Mouse (Mus musculus) liver, adult 2 months (tissue): ENCODE measurements around the gene Pet100. TPM values are rescaled to one million over a fixed set of nuclear protein-coding genes. Genes with fewer than 3 reads are reported as not detected.

Experiments used
- DNase-seq: peaks from one replicate; pipeline ENCODE4 v3.0.0-alpha.2; 2011; ENCODE audit warnings: low read depth, low spot score; ENCODE audit errors: extremely low read depth
- H3K27ac ChIP-seq: fragments of 200-500 bp; replicated peaks from 2 replicates; pipeline ENCODE4 v1.5.1; 2012; ENCODE audit warnings: low read depth, mild to moderate bottlenecking, control low read depth, inconsistent platforms, low read length; ENCODE audit not compliant: insufficient read depth
- H3K27me3 ChIP-seq: fragments of 200-500 bp; 2 replicates; pipeline ENCODE4 v1.6.1; 2012; ENCODE audit warnings: mild to moderate bottlenecking, moderate library complexity, low read length, inconsistent platforms; ENCODE audit not compliant: control insufficient read depth, insufficient read depth
- H3K36me3 ChIP-seq: fragments of 200-500 bp; 2 replicates; pipeline ENCODE4 v1.6.1; 2012; ENCODE audit warnings: low read length, inconsistent platforms; ENCODE audit not compliant: control insufficient read depth, insufficient read depth
- H3K4me1 ChIP-seq: fragments of 200-500 bp; 2 replicates; pipeline ENCODE4 v1.6.1; 2011; ENCODE audit warnings: low read length; ENCODE audit not compliant: control insufficient read depth, insufficient read depth
- H3K4me3 ChIP-seq: fragments of 200-500 bp; 2 replicates; pipeline ENCODE4 v1.5.1; 2011; ENCODE audit warnings: low read depth, mild to moderate bottlenecking, control low read depth, low read length, moderate library complexity; ENCODE audit not compliant: insufficient read depth
- H3K79me2 ChIP-seq: fragments of 200-500 bp; 2 replicates; pipeline ENCODE4 v1.6.1; 2012; ENCODE audit warnings: inconsistent platforms, mild to moderate bottlenecking, low read length, moderate library complexity; ENCODE audit not compliant: control insufficient read depth, insufficient read depth
- H3K9ac ChIP-seq: fragments of 200-500 bp; 2 replicates; pipeline ENCODE4 v1.6.1; 2012; ENCODE audit warnings: low read depth, mild to moderate bottlenecking, control low read depth, inconsistent platforms, low read length
- CTCF ChIP-seq: fragments of 200-500 bp; IDR thresholded peaks from 2 replicates; pipeline ENCODE4 v1.5.1; 2011; ENCODE audit warnings: low read depth, low read length, control low read depth
- POLR2A ChIP-seq: fragments of 200-500 bp; IDR thresholded peaks from 2 replicates; pipeline ENCODE4 v1.6.1; 2011; ENCODE audit warnings: low read length, control low read depth; ENCODE audit not compliant: insufficient read depth; ENCODE audit errors: extremely low read depth
- WGBS: fragments of 180-500 bp; shearing (Covaris S2); methylation state at CpG from one replicate; pipeline ENCODE4 v1.1.7; 2018; 5-methylcytosine and 5-hydroxymethylcytosine counted together
- polyA plus RNA-seq: library from polyadenylated mRNA; depleted of rRNA; stranded (reverse); fragments of >200 nt; gene quantifications from 2 replicates; pipeline ENCODE4 v1.2.3, GENCODE M21; 2012; rRNA removed
- total RNA-seq: library from RNA; depleted of rRNA; stranded (reverse); fragments of >200 nt; gene quantifications from 2 replicates; pipeline ENCODE4 v1.2.3, GENCODE M21; 2014; rRNA removed

Gene Pet100
- total and polyA plus RNA-seq, 2 experiments, result 12.8 to 26.1 TPM

- Histone ChIP-seq H3K27me3 (no peaks in the 10 kb centered on the region), H3K9ac (no peak overlapping the region), H3K79me2 (peaks cover 5% of the 10 kb centered on the region; the same call in 1 of the 2 replicates), H3K36me3 (peaks cover under 1% of the 10 kb centered on the region; the same call in 1 of the 2 replicates), H3K4me1 (peaks cover 1% of the 10 kb centered on the region; the same call in 1 of the 2 replicates), H3K4me3 (no peak overlapping the region), H3K27ac (no peak overlapping the region)
- no peak for DNase-seq
- WGBS, result 84% methylated on average over 3 of the region's 3 CpGs
- TF ChIP-seq POLR2A, result no peak
- no peak for TF ChIP-seq CTCF
Measured at GRCm38 (mm10) chr8:3674671-3675070, 53.3 kb downstream of the Pet100 start.

Other genes starting within 250 kb of the Pet100 start
- 9.7 and 10.7 TPM in 2 replicates for gene Arhgef18, start 228.5 kb upstream of the Pet100 start, total RNA-seq
- 15.6 and 15.8 TPM in 2 replicates for gene Arhgef18, start 228.5 kb upstream of the Pet100 start, polyA plus RNA-seq
- gene Pex11g, start 153.9 kb upstream of the Pet100 start, total RNA-seq, result 23.0 and 27.8 TPM in 2 replicates
- 51.2 and 52.4 TPM in 2 replicates for gene Pex11g, start 153.9 kb upstream of the Pet100 start, polyA plus RNA-seq
- gene Tex45, start 150.7 kb upstream of the Pet100 start, total RNA-seq, result 0.07 TPM in 1 of 2 replicates, not detected in the other
- gene Tex45, start 150.7 kb upstream of the Pet100 start, polyA plus RNA-seq, result 0.28 TPM in 1 of 2 replicates, not detected in the other
- gene Zfp358, start 128.4 kb upstream of the Pet100 start, total RNA-seq, result 2.7 and 4.4 TPM in 2 replicates
- 20.8 and 25.9 TPM in 2 replicates for gene Zfp358, start 128.4 kb upstream of the Pet100 start, polyA plus RNA-seq
- 38.1 and 44.2 TPM in 2 replicates for gene Mcoln1, start 121.1 kb upstream of the Pet100 start, total RNA-seq
- gene Mcoln1, start 121.1 kb upstream of the Pet100 start, polyA plus RNA-seq, result 210 and 227 TPM in 2 replicates
- gene Pnpla6, start 106.2 kb upstream of the Pet100 start, total RNA-seq, result 14.4 and 15.9 TPM in 2 replicates
- 25.8 and 36.5 TPM in 2 replicates for gene Pnpla6, start 106.2 kb upstream of the Pet100 start, polyA plus RNA-seq
- 5.9 and 7.4 TPM in 2 replicates for gene C330021F23Rik, start 53.6 kb upstream of the Pet100 start, total RNA-seq
- 9.0 and 10.0 TPM in 2 replicates for gene C330021F23Rik, start 53.6 kb upstream of the Pet100 start, polyA plus RNA-seq
- 4.1 and 6.5 TPM in 2 replicates for gene Camsap3, start 34.3 kb upstream of the Pet100 start, total RNA-seq
- 12.8 and 19.6 TPM in 2 replicates for gene Camsap3, start 34.3 kb upstream of the Pet100 start, polyA plus RNA-seq
- 14.9 and 15.2 TPM in 2 replicates for gene Xab2, start 232 bp upstream of the Pet100 start, total RNA-seq
- gene Xab2, start 232 bp upstream of the Pet100 start, polyA plus RNA-seq, result 21.1 and 26.8 TPM in 2 replicates
- not detected in 2 replicates for gene Pcp2, start 4.0 kb downstream of the Pet100 start, total RNA-seq
- not detected in 2 replicates for gene Pcp2, start 4.0 kb downstream of the Pet100 start, polyA plus RNA-seq
- gene Stxbp2, start 9.4 kb downstream of the Pet100 start, total RNA-seq, result 33.6 and 37.5 TPM in 2 replicates
- 54.0 and 78.2 TPM in 2 replicates for gene Stxbp2, start 9.4 kb downstream of the Pet100 start, polyA plus RNA-seq
- 0.09 and 0.54 TPM in 2 replicates for gene Retn, start 34.2 kb downstream of the Pet100 start, total RNA-seq
- gene Retn, start 34.2 kb downstream of the Pet100 start, polyA plus RNA-seq, result not detected in 2 replicates
- 0.28 TPM in 1 of 2 replicates, not detected in the other for gene Mcemp1, start 44.2 kb downstream of the Pet100 start, total RNA-seq
- 0.11 TPM in 1 of 2 replicates, not detected in the other for gene Mcemp1, start 44.2 kb downstream of the Pet100 start, polyA plus RNA-seq
- gene Fcor, start 50.8 kb downstream of the Pet100 start, total RNA-seq, result 1.9 and 2.6 TPM in 2 replicates
- 1.1 and 5.7 TPM in 2 replicates for gene Fcor, start 50.8 kb downstream of the Pet100 start, polyA plus RNA-seq
- 15.3 and 18.3 TPM in 2 replicates for gene Trappc5, start 54.8 kb downstream of the Pet100 start, total RNA-seq
- 22.5 and 25.0 TPM in 2 replicates for gene Trappc5, start 54.8 kb downstream of the Pet100 start, polyA plus RNA-seq
- 0.09 and 0.27 TPM in 2 replicates for gene Fcer2a, start 72.6 kb downstream of the Pet100 start, total RNA-seq
- 0.49 and 0.51 TPM in 2 replicates for gene Fcer2a, start 72.6 kb downstream of the Pet100 start, polyA plus RNA-seq
- 100 and 133 TPM in 2 replicates for gene Clec4g, start 99.1 kb downstream of the Pet100 start, total RNA-seq
- gene Clec4g, start 99.1 kb downstream of the Pet100 start, polyA plus RNA-seq, result 48.9 and 57.7 TPM in 2 replicates
- 0.09 and 0.40 TPM in 2 replicates for gene Cd209a, start 127.4 kb downstream of the Pet100 start, total RNA-seq
- gene Cd209a, start 127.4 kb downstream of the Pet100 start, polyA plus RNA-seq, result 0.28 and 0.41 TPM in 2 replicates
- gene Cd209e, start 232.8 kb downstream of the Pet100 start, total RNA-seq, result not detected in 2 replicates
- not detected in 2 replicates for gene Cd209e, start 232.8 kb downstream of the Pet100 start, polyA plus RNA-seq